Mouse (Mus musculus): Measurements from ENCODE around the gene G530012D18Rik.
"Not testable (repeated sequence)": the region's sequence is repeated elsewhere in the genome, so short reads cannot be mapped to it uniquely, and the experiment has no call there.

GRCm38 (mm10) chr1:85615819-85616218 is 40.3 kb downstream of the G530012D18Rik start:
- not testable (repeated sequence) for TF ChIP-seq CTCF, EP300 (IDR thresholded peaks at IDR 0.05; ENCODE audit: low read depth)

Measured in liver, embryonic 14.5 days (tissue).